Mouse (Mus musculus): ENCODE measurements around the gene Tmcc3. TPM values are rescaled to one million over a fixed set of nuclear protein-coding genes. Genes with fewer than 3 reads are reported as not detected.

Gene Tmcc3
- total and polyA plus RNA-seq, 3 experiments: 15.3 to 35.1 (median 29.8) TPM

- TF ChIP-seq EP300 (IDR thresholded peaks at IDR 0.05; ENCODE audit: insufficient read depth, low read depth, low read length) (no peak), POLR2A (IDR thresholded peaks at IDR 0.05; ENCODE audit: insufficient read depth, low read depth, low read length) (no peak), CTCF (IDR thresholded peaks at IDR 0.05) (no peak)
- Histone ChIP-seq H3K36me3 (ENCODE audit: control insufficient read depth, insufficient read depth, low read length) (no peaks in the 10 kb centered on the region), H3K4me3 (no peak overlapping the region), H3K4me1 (ENCODE audit: control insufficient read depth, insufficient read depth, low read length) (no peaks in the 10 kb centered on the region), H3K27ac (no peak overlapping the region), H3K9ac (ENCODE audit: low read depth, low read length) (no peak overlapping the region), H3K27me3 (ENCODE audit: control insufficient read depth, insufficient read depth, low read length) (no peaks in the 10 kb centered on the region), H3K79me2 (replicated peaks; ENCODE audit: control insufficient read depth, insufficient read depth, low read length) (no peaks in the 10 kb centered on the region)
- DNase-seq: no peak
- intact Hi-C loops (cut with DNase I): no loop called here
- 86% methylated on average over 2 of the region's 2 CpGs for WGBS
Observed at GRCm38 (mm10) chr10:94299301-94299700, 12.4 kb upstream of the Tmcc3 start.

DNA sequence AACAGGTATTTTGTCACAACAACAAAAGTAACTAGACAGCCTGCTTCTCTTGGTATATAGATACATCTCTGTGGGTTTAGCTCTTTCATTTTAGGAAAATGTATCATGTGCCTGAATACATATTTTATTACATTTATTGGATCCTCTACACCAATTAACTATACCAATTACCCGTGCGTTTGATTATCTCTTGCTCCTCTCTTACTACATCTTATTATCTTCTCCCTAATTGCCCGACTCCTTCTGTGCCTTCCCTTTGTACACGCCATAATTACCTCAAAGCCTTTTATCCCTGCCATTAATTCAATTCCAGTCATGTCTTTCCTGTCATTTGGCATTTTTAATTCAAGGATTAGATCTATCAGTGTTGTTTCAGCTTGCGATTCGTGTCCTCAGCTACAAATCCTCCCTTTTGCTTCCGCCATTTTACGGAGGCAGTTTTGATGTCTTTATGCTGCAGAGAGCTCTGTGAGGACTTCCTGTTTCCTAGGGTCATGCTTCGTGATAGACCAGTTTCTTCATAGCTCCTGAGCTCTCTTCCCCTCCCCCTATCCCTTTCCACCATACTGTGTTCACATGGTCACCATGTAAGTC lies 7.6 kb upstream of the Tmcc3 start:
- intact Hi-C loops (cut with DNase I): no loop called here
- Histone ChIP-seq H3K27ac (no peak overlapping the region), H3K27me3 (ENCODE audit: control insufficient read depth, insufficient read depth, low read length) (no peaks in the 10 kb centered on the region), H3K79me2 (replicated peaks; ENCODE audit: control insufficient read depth, insufficient read depth, low read length) (no peaks in the 10 kb centered on the region), H3K4me1 (ENCODE audit: control insufficient read depth, insufficient read depth, low read length) (no peaks in the 10 kb centered on the region), H3K9ac (ENCODE audit: low read depth, low read length) (no peak overlapping the region), H3K36me3 (ENCODE audit: control insufficient read depth, insufficient read depth, low read length) (no peaks in the 10 kb centered on the region), H3K4me3 (no peak overlapping the region)
- no peak for DNase-seq
- WGBS: 77% methylated on average over 9 of the region's 9 CpGs
- TF ChIP-seq EP300 (IDR thresholded peaks at IDR 0.05; ENCODE audit: insufficient read depth, low read depth, low read length) (no peak), CTCF (IDR thresholded peaks at IDR 0.05) (no peak), POLR2A (IDR thresholded peaks at IDR 0.05; ENCODE audit: insufficient read depth, low read depth, low read length) (no peak)

DNA sequence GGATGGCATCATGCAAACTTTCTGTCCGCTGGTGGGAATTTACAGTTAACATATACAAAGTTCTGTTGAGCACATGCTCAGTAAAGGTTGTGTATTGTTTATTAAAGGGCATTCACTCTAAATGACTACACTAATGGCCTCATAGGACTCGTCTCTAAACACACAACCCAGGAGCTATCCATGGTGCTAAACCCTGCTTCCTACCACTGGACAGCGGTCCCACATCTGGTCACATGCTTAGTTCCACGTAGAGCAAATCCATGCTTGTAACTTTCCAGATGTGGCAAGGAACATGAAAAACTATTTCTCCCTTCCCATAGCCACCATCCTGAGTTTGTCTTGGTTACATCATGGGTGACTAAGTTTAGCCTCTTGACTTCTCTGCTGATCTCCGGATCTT lies 6.2 kb upstream of the Tmcc3 start:
- Histone ChIP-seq H3K9ac (ENCODE audit: low read depth, low read length) (no peak overlapping the region), H3K27ac (no peak overlapping the region), H3K79me2 (replicated peaks; ENCODE audit: control insufficient read depth, insufficient read depth, low read length) (no peaks in the 10 kb centered on the region), H3K4me3 (no peak overlapping the region), H3K4me1 (ENCODE audit: control insufficient read depth, insufficient read depth, low read length) (no peaks in the 10 kb centered on the region), H3K27me3 (ENCODE audit: control insufficient read depth, insufficient read depth, low read length) (no peaks in the 10 kb centered on the region), H3K36me3 (ENCODE audit: control insufficient read depth, insufficient read depth, low read length) (no peaks in the 10 kb centered on the region)
- 45% methylated on average over 5 of the region's 5 CpGs for WGBS
- TF ChIP-seq EP300 (IDR thresholded peaks at IDR 0.05; ENCODE audit: insufficient read depth, low read depth, low read length) (no peak), CTCF (IDR thresholded peaks at IDR 0.05) (no peak), POLR2A (IDR thresholded peaks at IDR 0.05; ENCODE audit: insufficient read depth, low read depth, low read length) (no peak)
- intact Hi-C loops (cut with DNase I): no loop called here
- DNase-seq: no peak

DNA sequence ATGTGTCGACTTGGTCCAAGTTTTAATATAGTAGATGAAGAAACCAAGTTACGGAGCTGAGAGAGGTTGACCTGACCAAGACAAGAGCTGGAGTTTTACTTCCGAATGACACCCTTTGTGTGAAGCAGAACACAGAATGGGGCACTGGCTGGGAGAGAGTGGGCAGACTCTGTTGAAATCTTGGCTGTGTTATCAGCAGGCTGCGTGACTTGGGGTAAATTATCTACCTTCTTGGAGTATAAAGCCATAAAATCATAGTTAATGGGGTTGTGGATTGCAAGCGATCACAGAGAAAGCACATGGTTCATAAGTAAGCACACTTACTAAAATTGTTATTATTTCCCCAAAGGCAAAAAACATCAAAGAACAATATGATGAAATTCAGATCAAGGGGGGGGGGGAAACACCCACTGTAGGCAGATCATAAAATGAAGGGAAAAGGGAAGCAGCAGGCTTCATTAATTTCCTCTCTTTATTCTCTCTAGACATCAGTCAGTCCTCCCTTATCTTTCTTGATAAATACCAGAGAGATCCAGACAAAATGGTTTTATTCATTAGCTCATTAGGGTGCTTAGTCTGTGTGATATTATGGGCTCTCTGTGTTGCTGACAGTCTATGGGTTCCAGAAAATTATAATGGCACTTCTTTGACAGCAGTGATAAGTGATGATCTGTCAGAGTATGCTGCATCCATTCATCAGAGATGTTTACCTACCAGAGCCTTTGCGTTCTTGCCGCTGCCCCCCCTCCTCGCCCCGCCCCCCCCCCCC lies 1.1 kb upstream of the Tmcc3 start:
- intact Hi-C loops (cut with DNase I): no loop called here
- DNase-seq: no peak
- TF ChIP-seq EP300 (IDR thresholded peaks at IDR 0.05; ENCODE audit: insufficient read depth, low read depth, low read length) (no peak), CTCF (IDR thresholded peaks at IDR 0.05) (no peak), POLR2A (IDR thresholded peaks at IDR 0.05; ENCODE audit: insufficient read depth, low read depth, low read length) (no peak)
- H3K79me2 ChIP-seq (replicated peaks; ENCODE audit: control insufficient read depth, insufficient read depth, low read length): no peaks in the 10 kb centered on the region
- H3K4me1 ChIP-seq (ENCODE audit: control insufficient read depth, insufficient read depth, low read length): no peaks in the 10 kb centered on the region
- no peak overlapping the region for H3K4me3 ChIP-seq
- WGBS: 54% methylated on average over 9 of the region's 9 CpGs
- H3K27ac ChIP-seq: no peak overlapping the region
- no peaks in the 10 kb centered on the region for H3K36me3 ChIP-seq (ENCODE audit: control insufficient read depth, insufficient read depth, low read length)
- no peak overlapping the region for H3K9ac ChIP-seq (ENCODE audit: low read depth, low read length)
- H3K27me3 ChIP-seq (ENCODE audit: control insufficient read depth, insufficient read depth, low read length): peaks cover 10% of the 10 kb centered on the region

DNA sequence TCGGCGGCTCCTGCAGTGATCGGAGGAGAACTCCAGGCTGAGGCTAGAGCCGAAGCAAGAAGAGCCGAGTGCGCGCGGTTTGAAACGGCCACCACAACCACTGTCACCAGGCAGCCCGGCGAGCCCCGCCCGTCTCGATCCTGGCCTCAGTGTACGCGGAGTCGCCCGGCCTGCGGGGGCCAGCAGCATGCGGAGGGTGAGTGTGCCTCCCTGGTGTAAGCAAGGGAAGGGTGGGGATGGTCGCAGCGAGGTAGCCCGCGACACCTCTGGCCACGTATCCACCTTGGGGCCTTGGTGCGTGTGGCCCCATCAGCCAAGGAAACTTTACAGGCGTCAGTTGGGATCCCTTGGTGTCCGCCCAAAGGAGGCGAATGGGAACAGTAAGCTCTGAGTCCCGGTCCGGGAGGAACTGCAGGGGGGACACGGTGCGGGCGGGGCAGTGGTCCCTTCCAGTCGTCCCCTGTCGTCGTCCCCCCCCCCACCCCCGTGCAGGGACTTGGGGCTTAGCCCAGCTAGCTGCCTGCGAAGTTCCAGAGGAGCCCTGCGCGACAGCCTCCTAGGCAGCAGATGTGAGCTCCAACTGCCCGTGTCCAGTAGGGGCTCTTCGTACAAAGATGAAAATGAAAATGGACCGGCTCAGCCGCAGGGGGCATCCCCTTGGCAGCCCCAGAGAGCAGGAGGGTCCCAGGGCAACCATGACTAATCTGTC lies 412 bp downstream of the Tmcc3 start:
- no peaks in the 10 kb centered on the region for H3K36me3 ChIP-seq (ENCODE audit: control insufficient read depth, insufficient read depth, low read length)
- TF ChIP-seq POLR2A (IDR thresholded peaks at IDR 0.05; ENCODE audit: insufficient read depth, low read depth, low read length) (no peak), EP300 (IDR thresholded peaks at IDR 0.05; ENCODE audit: insufficient read depth, low read depth, low read length) (no peak), CTCF (IDR thresholded peaks at IDR 0.05) (no peak)
- intact Hi-C loops (cut with DNase I): no loop called here
- H3K4me1 ChIP-seq (ENCODE audit: control insufficient read depth, insufficient read depth, low read length): no peaks in the 10 kb centered on the region
- WGBS: under 1% methylated on average over 45 of the region's 45 CpGs
- H3K27ac ChIP-seq: no peak overlapping the region
- H3K79me2 ChIP-seq (replicated peaks; ENCODE audit: control insufficient read depth, insufficient read depth, low read length): no peaks in the 10 kb centered on the region
- DNase-seq: peak; percentile 32 to 48
- H3K27me3 ChIP-seq (ENCODE audit: control insufficient read depth, insufficient read depth, low read length): peaks cover 10% of the 10 kb centered on the region
- H3K9ac ChIP-seq (ENCODE audit: low read depth, low read length): peak overlapping the region; percentile 55
- H3K4me3 ChIP-seq: peak overlapping the region; percentile 41

- Histone ChIP-seq H3K27me3 (ENCODE audit: control insufficient read depth, insufficient read depth, low read length) (peaks cover 10% of the 10 kb centered on the region), H3K36me3 (ENCODE audit: control insufficient read depth, insufficient read depth, low read length) (no peaks in the 10 kb centered on the region), H3K4me3 (no peak overlapping the region), H3K4me1 (ENCODE audit: control insufficient read depth, insufficient read depth, low read length) (no peaks in the 10 kb centered on the region), H3K9ac (ENCODE audit: low read depth, low read length) (no peak overlapping the region), H3K79me2 (replicated peaks; ENCODE audit: control insufficient read depth, insufficient read depth, low read length) (no peaks in the 10 kb centered on the region), H3K27ac (no peak overlapping the region)
- intact Hi-C loops (cut with DNase I): no loop called here
- TF ChIP-seq CTCF (IDR thresholded peaks at IDR 0.05): no peak
- no peak for TF ChIP-seq POLR2A (IDR thresholded peaks at IDR 0.05; ENCODE audit: insufficient read depth, low read depth, low read length)
- TF ChIP-seq EP300 (IDR thresholded peaks at IDR 0.05; ENCODE audit: insufficient read depth, low read depth, low read length): no peak
- 84% methylated on average over 4 of the region's 4 CpGs for WGBS
- no peak for DNase-seq
Observed at GRCm38 (mm10) chr10:94313146-94313545, 1.4 kb downstream of the Tmcc3 start.
